Mouse (Mus musculus) brain, embryonic 14.5 days (tissue): ENCODE results near the gene Dtx1.

Experiments used
- CTCF ChIP-seq: fragments of 200-500 bp; IDR thresholded peaks from 2 replicates; pipeline ENCODE4 v1.5.1; 2012; ENCODE audit warnings: inconsistent platforms, mild to moderate bottlenecking, moderate library complexity, borderline replicate concordance; ENCODE audit not compliant: insufficient read depth, insufficient read length; ENCODE audit errors: extremely low read depth
- POLR2A ChIP-seq: fragments of 200-500 bp; IDR thresholded peaks from 2 replicates; pipeline ENCODE4 v1.6.1; 2012; ENCODE audit warnings: mild to moderate bottlenecking, inconsistent platforms, borderline replicate concordance; ENCODE audit not compliant: poor library complexity, insufficient read depth, insufficient read length, severe bottlenecking; ENCODE audit errors: extremely low read depth

DNA sequence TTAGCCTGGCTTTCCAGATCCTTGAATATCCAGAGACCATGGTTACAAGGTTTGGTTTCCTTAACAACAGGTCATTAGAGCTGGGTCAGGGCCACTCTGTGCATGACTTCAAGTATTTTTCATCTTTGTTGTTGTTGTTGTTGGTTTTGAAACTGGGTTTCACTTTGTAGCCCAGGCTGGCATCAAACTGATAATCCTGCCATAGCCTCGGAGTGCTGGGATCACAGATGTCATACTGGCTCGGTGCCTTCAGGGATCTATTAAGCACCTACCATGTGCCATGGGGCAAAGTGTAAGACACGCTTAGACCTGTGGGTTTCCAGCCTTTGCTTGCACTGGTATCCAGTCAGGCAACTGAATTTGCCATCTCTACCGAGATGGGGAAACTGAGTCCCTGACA is 9.3 kb downstream of the Dtx1 start:
- TF ChIP-seq CTCF = no peak
- no peak for TF ChIP-seq POLR2A
